10 mouse cellular contexts compared by ENCODE assay signal in the genomic region with DNA sequence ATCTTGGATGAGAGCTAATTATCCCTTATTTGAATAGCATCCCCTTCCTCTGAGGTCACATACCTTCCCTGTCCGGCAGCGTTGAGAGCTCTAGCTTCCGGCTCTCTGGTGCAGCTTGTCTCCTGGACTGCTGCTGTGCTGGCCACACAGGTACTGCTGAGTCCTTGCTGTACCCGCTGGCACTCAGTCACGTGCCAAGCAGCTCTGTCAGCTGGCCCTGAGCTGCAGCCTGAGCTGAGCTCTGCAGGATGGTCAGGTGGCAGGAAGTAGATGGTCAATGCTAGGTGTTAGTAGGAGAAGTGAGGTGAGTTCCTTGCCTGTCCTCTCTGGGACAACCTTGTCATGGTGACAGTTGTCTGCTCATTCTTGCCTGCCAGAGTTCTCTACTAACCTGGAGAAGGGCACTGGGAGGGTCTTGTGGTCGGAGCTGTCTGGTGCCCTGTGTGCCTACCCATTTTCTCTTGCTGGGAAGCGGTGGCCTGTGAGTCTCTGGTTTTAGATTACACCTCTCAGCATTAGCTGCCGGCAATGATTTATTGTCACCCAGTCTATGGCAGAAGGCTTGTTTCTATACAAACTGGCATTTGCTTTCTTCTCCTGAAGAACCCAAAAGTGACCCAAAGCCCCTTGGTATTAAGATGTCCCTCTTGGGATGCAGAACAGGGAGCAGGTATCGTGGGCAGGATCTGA. TPM values are rescaled to one million over a fixed set of nuclear protein-coding genes. Genes with fewer than 3 reads are reported as not detected.
DNase-seq lines count a peak whose midpoint lies in the region; ATAC-seq lines count a peak whose summit lies in the region.
"Had no signal": no experiment of that assay in that cellular context is flagged by ENCODE, and none has a peak within 500 bp of the region (broad histone marks: within the 10 kb centered on the region; RNA-seq: fewer than 3 reads in every experiment).

No protein-coding gene starts in this region.

- no peak overlapping the region for H3K4me2 ChIP-seq in heart, embryonic 13.5 days
- no peak overlapping the region for H3K4me2 ChIP-seq in intestine, embryonic 16.5 days (ENCODE audit: low read depth, low read length)
- H3K4me2 ChIP-seq in midbrain, embryonic 12.5 days (replicated peaks), result no peak overlapping the region
- H3K4me2 ChIP-seq: heart, embryonic 11.5 days; limb, embryonic 13.5 days had no signal

- peaks cover 40% of the 10 kb centered on the region for H3K4me1 ChIP-seq in heart, embryonic 13.5 days
- peaks cover 13% of the 10 kb centered on the region for H3K4me1 ChIP-seq in intestine, embryonic 16.5 days (ENCODE audit: control insufficient read depth, insufficient read depth, low read length)
- peaks cover 25% of the 10 kb centered on the region for H3K4me1 ChIP-seq in midbrain, embryonic 12.5 days

- H3K9me3 ChIP-seq in heart, embryonic 13.5 days, result no peaks in the 10 kb centered on the region
- H3K9me3 ChIP-seq in intestine, embryonic 16.5 days (ENCODE audit: control insufficient read depth, low read length), result no peaks in the 10 kb centered on the region
- H3K9me3 ChIP-seq in midbrain, embryonic 12.5 days, result no peaks in the 10 kb centered on the region
- H3K9me3 ChIP-seq: limb, embryonic 13.5 days had no signal

- H3K27me3 ChIP-seq in heart, embryonic 13.5 days (replicated peaks), result no peaks in the 10 kb centered on the region
- no peaks in the 10 kb centered on the region for H3K27me3 ChIP-seq in intestine, embryonic 16.5 days (replicated peaks; ENCODE audit: control insufficient read depth, insufficient read depth, low read length)
- H3K27me3 ChIP-seq in midbrain, embryonic 12.5 days, result no peaks in the 10 kb centered on the region
- H3K27me3 ChIP-seq: limb, embryonic 13.5 days had no signal

- WGBS in heart, embryonic 13.5 days, result 73% methylated on average over 9 of the region's 9 CpGs
- whole genome bisulfite sequencing in intestine, embryonic 16.5 days, result 68% methylated on average over 9 of the region's 9 CpGs
- WGBS in midbrain, embryonic 12.5 days, result 55% methylated on average over 9 of the region's 9 CpGs

- DNase-seq in heart, adult 8-10 months (ENCODE audit: low spot score), result no peak
- DNase-seq in cerebellum, adult 9-10 months, result peak; percentile 62
- no peak for DNase-seq in T-cell, adult 2 months (ENCODE audit: low spot score)
- no peak for DNase-seq in layer of hippocampus, postnatal 36 days

- no peak overlapping the region for H3K9ac ChIP-seq in heart, embryonic 13.5 days
- no peak overlapping the region for H3K9ac ChIP-seq in intestine, embryonic 16.5 days (ENCODE audit: low read depth, low read length)
- no peak overlapping the region for H3K9ac ChIP-seq in midbrain, embryonic 12.5 days (replicated peaks)
- H3K9ac ChIP-seq: limb, embryonic 13.5 days had no signal

- peaks cover 71% of the 10 kb centered on the region for H3K36me3 ChIP-seq in heart, embryonic 13.5 days
- peaks cover 2% of the 10 kb centered on the region; the same call in 1 of the 2 replicates for H3K36me3 ChIP-seq in intestine, embryonic 16.5 days (ENCODE audit: control insufficient read depth, insufficient read depth, low read length)
- peaks cover 43% of the 10 kb centered on the region for H3K36me3 ChIP-seq in midbrain, embryonic 12.5 days

- no peak overlapping the region for H3K4me3 ChIP-seq in heart, embryonic 13.5 days
- H3K4me3 ChIP-seq in intestine, embryonic 16.5 days (ENCODE audit: low read length), result no peak overlapping the region
- H3K4me3 ChIP-seq in midbrain, embryonic 12.5 days, result no peak overlapping the region
- H3K4me3 ChIP-seq: limb, embryonic 13.5 days had no signal

- ATAC-seq in heart, embryonic 13.5 days (ENCODE audit: extremely low read depth, insufficient number of reproducible peaks, low FRiP score, low TSS enrichment), result no peak
- peak; percentile 48 for ATAC-seq in intestine, embryonic 16.5 days
- no peak for ATAC-seq in midbrain, embryonic 12.5 days (ENCODE audit: low FRiP score, low read depth)
- ATAC-seq in activated CD4-positive, CD25-positive, alpha-beta regulatory T cell, adult 4 months, result no peak

- H3K27ac ChIP-seq in heart, embryonic 13.5 days (replicated peaks), result peak overlapping the region; percentile 65
- H3K27ac ChIP-seq in intestine, embryonic 16.5 days (ENCODE audit: low read length), result no peak overlapping the region
- H3K27ac ChIP-seq in midbrain, embryonic 12.5 days (replicated peaks), result peak overlapping the region; percentile 79
- H3K27ac ChIP-seq: limb, embryonic 13.5 days had no signal

RNA-seq across cellular contexts. Expression of a gene that starts 53.1 kb away (rescaled TPM):
- 0.13 TPM in 1 of 2 replicates, not detected in the other for polyA plus RNA-seq in heart, embryonic 13.5 days (2015; fragmentation: Nextera tagmentation; extraction: Ambion mirVana)
- total RNA-seq in heart, adult 8-10 months (2022), result not detected
- 0.05 TPM in 1 of 2 replicates, not detected in the other for polyA plus RNA-seq in intestine, embryonic 16.5 days (2015; fragmentation: Nextera tagmentation; extraction: Ambion mirVana)
- polyA plus RNA-seq in midbrain, embryonic 12.5 days (2016; fragmentation: Nextera tagmentation; extraction: Ambion mirVana), result not detected in 2 replicates
- polyA plus RNA-seq in activated CD4-positive, CD25-positive, alpha-beta regulatory T cell, adult 4 months (2017; shearing (Covaris generic)), result 1 to 10 TPM; 2.2 to 4.2 TPM
- under 1 TPM; 0.57 to 0.61 TPM for total RNA-seq in layer of hippocampus, postnatal 36 days (2021)
- polyA plus RNA-seq: heart, embryonic 11.5 days had no signal
